Mouse (Mus musculus) B cell, adult 2 months (primary cell): ENCODE measurements at regions not wholly inside any gene's neighbourhood (a gene's known extent, or its start where the extent isn't known, plus 50 kb on each side); places are given as distances from the start of the nearest gene placed in this dataset.

Experiments
- DNase-seq, 2 experiments: peaks; one replicate each; pipeline ENCODE4 v3.0.0; 2022

- no peak for DNase-seq
Measured at GRCm38 (mm10) chr9:101807249-101807648, 54.4 kb upstream of the 9630041A04Rik start.

GRCm38 (mm10) chr9:101796718-101797117, 64.9 kb upstream of the 9630041A04Rik start:
- DNase-seq = no peak

GRCm38 (mm10) chr9:101796063-101796462, 65.6 kb upstream of the 9630041A04Rik start:
- DNase-seq = no peak

- no peak for DNase-seq
Measured at GRCm38 (mm10) chr9:101795436-101795835, 66.2 kb upstream of the 9630041A04Rik start.

- no peak for DNase-seq
Measured at GRCm38 (mm10) chr9:101790936-101791335, 70.7 kb upstream of the 9630041A04Rik start.

- no peak for DNase-seq
Measured at GRCm38 (mm10) chr9:101740949-101741605, 120.6 kb upstream of the 9630041A04Rik start.

GRCm38 (mm10) chr9:101739322-101739721, 122.3 kb upstream of the 9630041A04Rik start:
- DNase-seq = no peak

- no peak for DNase-seq
Measured at GRCm38 (mm10) chr9:101734271-101734670, 127.4 kb upstream of the 9630041A04Rik start.

- DNase-seq = no peak
Measured at GRCm38 (mm10) chr9:101733611-101734225, 127.9 kb upstream of the 9630041A04Rik start.

GRCm38 (mm10) chr9:101730136-101730535, 131.5 kb upstream of the 9630041A04Rik start:
- DNase-seq = no peak

- no peak for DNase-seq
Measured at GRCm38 (mm10) chr9:101717911-101718310, 143.7 kb upstream of the 9630041A04Rik start.

GRCm38 (mm10) chr9:101716326-101716725, 145.3 kb upstream of the 9630041A04Rik start:
- DNase-seq = no peak

- no peak for DNase-seq
Measured at GRCm38 (mm10) chr9:101714805-101715204, 146.8 kb upstream of the 9630041A04Rik start.

- DNase-seq = no peak
Measured at GRCm38 (mm10) chr9:101710611-101711071, 151.0 kb upstream of the 9630041A04Rik start.

GRCm38 (mm10) chr9:101700368-101700767, 161.3 kb upstream of the 9630041A04Rik start:
- DNase-seq = no peak

GRCm38 (mm10) chr9:101694054-101694453, 167.6 kb upstream of the 9630041A04Rik start:
- no peak for DNase-seq

GRCm38 (mm10) chr9:101691336-101691735, 170.3 kb upstream of the 9630041A04Rik start:
- DNase-seq = no peak

GRCm38 (mm10) chr9:101690916-101691315, 170.7 kb upstream of the 9630041A04Rik start:
- DNase-seq = no peak

GRCm38 (mm10) chr9:101690402-101690861, 171.2 kb upstream of the 9630041A04Rik start:
- no peak for DNase-seq

GRCm38 (mm10) chr9:101689532-101690401, 171.9 kb upstream of the 9630041A04Rik start:
- no peak for DNase-seq

GRCm38 (mm10) chr9:101687226-101687625, 174.4 kb upstream of the 9630041A04Rik start:
- no peak for DNase-seq

- no peak for DNase-seq
Measured at GRCm38 (mm10) chr9:101677563-101677962, 184.1 kb upstream of the 9630041A04Rik start.

- DNase-seq = no peak
Measured at GRCm38 (mm10) chr9:101670111-101670510, 191.5 kb upstream of the 9630041A04Rik start.
